Mouse (Mus musculus) embryonic facial prominence, embryonic 15.5 days (tissue): ENCODE measurements around the gene Rfx8. TPM values are rescaled to one million over a fixed set of nuclear protein-coding genes. Genes with fewer than 3 reads are reported as not detected.
"Not testable (repeated sequence)": the region's sequence is repeated elsewhere in the genome, so short reads cannot be mapped to it uniquely, and the experiment has no call there.

Source experiments
- ATAC-seq: fragments of 200-750 bp; cut with Nextera tagmentation; 2 replicates; pipeline ENCODE4 v1.8.0; 2017; ENCODE audit warnings: low read depth, moderate TSS enrichment; ENCODE audit not compliant: insufficient number of reproducible peaks, low FRiP score, low TSS enrichment
- H3K27ac ChIP-seq: fragments of 300-500 bp; sonication (generic); replicated peaks from 2 replicates; pipeline ENCODE4 v1.5.1; 2015; ENCODE audit warnings: mild to moderate bottlenecking, inconsistent platforms
- H3K27me3 ChIP-seq: fragments of 300-500 bp; sonication (generic); 2 replicates; pipeline ENCODE4 v1.6.1; 2015; ENCODE audit warnings: inconsistent platforms
- H3K36me3 ChIP-seq: fragments of 300-500 bp; sonication (generic); 2 replicates; pipeline ENCODE4 v1.6.1; 2015; ENCODE audit warnings: mild to moderate bottlenecking, inconsistent platforms
- H3K4me1 ChIP-seq: fragments of 300-500 bp; sonication (generic); 2 replicates; pipeline ENCODE4 v1.6.1; 2015; ENCODE audit warnings: inconsistent platforms
- H3K4me2 ChIP-seq: fragments of 300-500 bp; sonication (generic); replicated peaks from 2 replicates; pipeline ENCODE4 v1.6.1; 2015; ENCODE audit warnings: mild to moderate bottlenecking, inconsistent platforms
- H3K4me3 ChIP-seq: fragments of 300-500 bp; sonication (generic); replicated peaks from 2 replicates; pipeline ENCODE4 v1.5.1; 2015; ENCODE audit warnings: mild to moderate bottlenecking, inconsistent platforms
- H3K9ac ChIP-seq: fragments of 300-500 bp; sonication (generic); 2 replicates; pipeline ENCODE4 v1.6.1; 2015; ENCODE audit warnings: inconsistent platforms
- H3K9me3 ChIP-seq: fragments of 300-500 bp; sonication (generic); replicated peaks from 2 replicates; pipeline ENCODE4 v1.6.1; 2016; ENCODE audit warnings: inconsistent platforms
- WGBS: fragments of 180-500 bp; shearing (Covaris S2); methylation state at CpG from one replicate; pipeline ENCODE4 v1.1.7; 2015; 5-methylcytosine and 5-hydroxymethylcytosine counted together
- polyA plus RNA-seq: library from polyadenylated mRNA; unstranded; fragments of >200 nt; fragmentation: Nextera tagmentation; extraction: Ambion mirVana; gene quantifications from 2 replicates; pipeline ENCODE4 v1.2.1, GENCODE M21; 2015

The Rfx8 gene
- polyA plus RNA-seq, 1 experiment from 2014 or later: 3.7 TPM

DNA sequence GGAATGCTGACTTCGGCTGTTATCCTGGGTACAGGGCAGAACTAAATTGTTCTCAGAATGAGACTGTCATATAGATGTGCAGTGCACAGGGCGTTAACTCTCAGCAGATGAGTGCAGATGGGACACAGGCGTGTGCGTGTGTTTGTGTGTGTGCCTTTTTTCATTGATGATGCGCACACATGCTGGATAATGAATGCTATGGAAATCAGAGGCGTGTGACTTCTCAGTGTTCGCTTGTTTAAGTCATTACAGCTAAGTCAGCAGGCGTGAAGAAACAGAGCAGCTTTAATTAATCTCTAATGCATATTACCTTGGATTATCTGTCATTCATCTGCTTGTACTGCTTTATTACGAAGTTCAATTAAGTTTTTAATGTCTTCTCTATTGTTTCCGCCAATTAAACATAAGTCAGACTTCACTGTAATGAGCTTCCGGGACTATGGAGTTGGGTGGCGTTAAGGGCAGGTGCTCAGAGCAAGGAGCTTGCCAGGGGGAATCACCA, 54.0 kb downstream of the Rfx8 start:
- Histone ChIP-seq H3K27ac (no peak overlapping the region), H3K4me2 (no peak overlapping the region), H3K4me3 (no peak overlapping the region), H3K9ac (no peak overlapping the region), H3K36me3 (no peaks in the 10 kb centered on the region), H3K4me1 (no peaks in the 10 kb centered on the region), H3K9me3 (no peaks in the 10 kb centered on the region), H3K27me3 (no peaks in the 10 kb centered on the region)
- ATAC-seq: no peak
- 64% methylated on average over 12 of the region's 12 CpGs for WGBS

- Histone ChIP-seq H3K9me3 (no peaks in the 10 kb centered on the region), H3K9ac (no peak overlapping the region), H3K4me2 (no peak overlapping the region), H3K36me3 (no peaks in the 10 kb centered on the region), H3K27me3 (no peaks in the 10 kb centered on the region), H3K27ac (no peak overlapping the region), H3K4me1 (no peaks in the 10 kb centered on the region), H3K4me3 (no peak overlapping the region)
- 87% methylated on average over 7 of the region's 7 CpGs for WGBS
- ATAC-seq: no peak
Observed at GRCm38 (mm10) chr1:39664039-39664625, 56.7 kb downstream of the Rfx8 start.

- Histone ChIP-seq H3K36me3 (no peaks in the 10 kb centered on the region), H3K9ac (no peak overlapping the region), H3K4me1 (no peaks in the 10 kb centered on the region), H3K4me2 (no peak overlapping the region), H3K4me3 (no peak overlapping the region), H3K27ac (no peak overlapping the region), H3K9me3 (no peaks in the 10 kb centered on the region), H3K27me3 (no peaks in the 10 kb centered on the region)
- no peak for ATAC-seq
- WGBS: 73% methylated on average over 4 of the region's 4 CpGs
Observed at GRCm38 (mm10) chr1:39663050-39663449, 57.7 kb downstream of the Rfx8 start.

DNA sequence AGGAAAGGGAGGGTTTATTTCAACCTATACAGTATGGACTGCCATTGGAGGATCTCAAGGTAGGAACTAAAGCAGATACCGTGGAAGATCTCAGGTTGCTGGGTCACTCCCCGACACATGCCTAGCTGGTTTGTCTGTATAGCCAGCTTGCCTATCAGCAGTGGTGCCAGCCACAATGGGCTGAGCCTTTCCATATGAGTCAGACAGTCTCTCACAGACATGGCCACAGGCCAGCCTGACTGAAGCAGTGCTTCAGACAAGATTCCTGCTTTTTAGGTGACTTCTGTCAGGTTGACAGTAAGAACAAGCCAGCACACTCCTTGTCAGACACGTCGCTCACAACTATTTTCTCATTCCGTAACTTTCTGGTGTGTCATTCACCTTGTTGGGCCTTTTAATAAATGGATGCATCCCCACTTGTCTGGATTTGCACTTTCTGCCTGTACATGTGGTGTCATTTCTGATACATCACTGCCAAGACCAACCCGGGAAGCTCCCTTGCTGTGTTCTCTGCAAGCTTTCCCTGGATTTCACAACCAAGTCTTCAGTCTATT, 63.7 kb downstream of the Rfx8 start:
- peaks cover 6% of the 10 kb centered on the region; the same call in 1 of the 2 replicates for H3K27me3 ChIP-seq
- no peaks in the 10 kb centered on the region for H3K36me3 ChIP-seq
- H3K9ac ChIP-seq: no peak overlapping the region
- ATAC-seq: no peak
- no peaks in the 10 kb centered on the region for H3K9me3 ChIP-seq
- H3K4me2 ChIP-seq: no peak overlapping the region
- 63% methylated on average over 6 of the region's 6 CpGs for WGBS
- H3K4me1 ChIP-seq: no peaks in the 10 kb centered on the region
- H3K27ac ChIP-seq: 0 out of 2 replicates have a peak overlapping the region, but pooled peaks have one; percentile 31
- no peak overlapping the region for H3K4me3 ChIP-seq

- not testable (repeated sequence) for H3K9me3 ChIP-seq, H3K4me2 ChIP-seq, H3K9ac ChIP-seq, ATAC-seq, H3K4me3 ChIP-seq, H3K36me3 ChIP-seq, H3K27ac ChIP-seq
- Histone ChIP-seq H3K27me3 (peaks cover 17% of the 10 kb centered on the region), H3K4me1 (peaks cover 13% of the 10 kb centered on the region)
- 87% methylated on average over 18 of the region's 18 CpGs for WGBS
Observed at GRCm38 (mm10) chr1:39654901-39655300, 65.9 kb downstream of the Rfx8 start.

DNA sequence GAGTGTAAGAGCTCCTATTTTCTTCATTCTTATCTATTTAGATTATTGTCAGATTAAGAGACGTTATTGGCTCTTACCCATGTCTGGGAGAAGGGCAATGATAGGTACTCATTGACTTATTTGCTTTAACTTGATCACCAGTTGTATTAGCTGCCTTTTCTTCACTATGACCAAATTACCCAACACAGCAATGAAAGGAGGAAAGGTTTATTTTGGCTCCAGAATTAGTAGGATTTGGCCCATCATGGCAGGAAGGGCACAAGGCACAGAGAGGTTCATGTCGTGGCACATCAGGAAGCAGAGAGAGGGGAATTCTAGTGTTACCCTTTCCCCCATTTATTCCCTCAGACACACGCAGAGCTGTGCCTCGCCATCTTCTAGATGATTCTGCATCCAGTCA, 67.8 kb downstream of the Rfx8 start:
- Histone ChIP-seq H3K4me2 (no peak overlapping the region), H3K4me3 (no peak overlapping the region), H3K27me3 (peaks cover 22% of the 10 kb centered on the region), H3K9me3 (no peaks in the 10 kb centered on the region), H3K9ac (no peak overlapping the region), H3K36me3 (no peaks in the 10 kb centered on the region), H3K4me1 (peaks cover 13% of the 10 kb centered on the region), H3K27ac (no peak overlapping the region)
- 79% methylated on average over 4 of the region's 4 CpGs for WGBS
- ATAC-seq: no peak

DNA sequence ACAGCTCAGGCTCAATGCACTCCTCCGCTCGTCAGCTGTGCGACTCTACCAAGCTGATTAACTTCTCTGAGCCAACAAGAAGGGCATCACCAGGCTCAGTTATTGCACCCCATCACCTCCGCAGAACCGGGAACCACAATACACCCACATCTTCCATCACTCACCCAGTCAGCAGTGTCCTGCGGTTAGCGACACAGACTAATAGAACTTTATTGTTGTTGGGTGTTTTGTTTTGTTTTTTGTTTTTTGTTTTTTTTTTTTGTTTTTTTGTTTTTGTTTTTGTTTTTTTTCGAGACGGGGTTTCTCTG, 69.6 kb downstream of the Rfx8 start, which contains the start of gene Creg2:
Creg2 (minus strand) TSS at position 234 of the 308 bp plus-strand sequence.
- no peak within 1 kb of the TSS for H3K9ac ChIP-seq
- peaks cover 13% of the 10 kb centered on the region for H3K4me1 ChIP-seq
- no peak for ATAC-seq
- H3K4me3 ChIP-seq: peak within 1 kb of the TSS; percentile 49
- peaks cover 22% of the 10 kb centered on the region for H3K27me3 ChIP-seq
- no peaks in the 10 kb centered on the region for H3K9me3 ChIP-seq
- WGBS: 35% methylated on average over 9 of the region's 9 CpGs
- H3K4me2 ChIP-seq: peak within 1 kb of the TSS; percentile 98
- no peak within 1 kb of the TSS for H3K27ac ChIP-seq
- H3K36me3 ChIP-seq: no peaks in the 10 kb centered on the region

DNA sequence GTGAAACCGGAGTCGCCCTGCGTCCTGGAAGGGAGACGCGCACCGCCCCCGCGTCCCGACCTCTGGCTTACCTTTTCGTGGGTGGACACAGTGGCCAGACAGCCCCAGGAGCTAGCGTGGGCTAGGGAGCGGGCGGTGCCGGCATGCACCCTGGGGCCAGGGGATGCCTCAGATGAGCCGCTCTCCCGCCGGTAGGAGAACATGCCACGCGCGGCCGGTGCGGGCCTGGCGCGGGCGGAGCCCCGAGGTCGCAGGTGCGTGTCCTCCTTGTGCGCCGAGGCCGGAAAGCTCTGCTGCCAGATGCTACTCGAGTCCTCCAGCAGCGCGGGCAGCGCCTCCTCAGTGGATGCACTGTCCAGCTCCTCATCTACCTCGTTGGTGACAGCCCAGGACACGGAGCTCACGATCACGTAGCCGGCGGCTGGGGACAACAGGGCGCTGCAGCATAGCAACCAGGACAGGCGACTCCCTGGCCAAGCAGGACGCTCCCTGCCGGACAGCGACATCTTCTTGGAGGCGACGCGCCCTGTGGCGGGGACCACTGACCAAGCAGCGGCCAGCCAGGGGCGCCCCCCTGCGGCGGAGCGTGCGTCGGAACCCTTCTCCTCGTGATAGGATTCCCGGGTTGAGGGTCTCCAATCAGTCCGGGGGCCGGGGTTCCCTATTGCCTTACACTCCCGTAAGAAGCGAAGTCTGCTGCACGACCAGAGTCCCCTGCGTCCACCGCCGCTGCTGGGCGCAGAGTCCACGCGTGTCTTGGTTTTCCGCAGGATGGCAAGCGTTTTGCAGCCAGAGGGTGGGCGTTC, 70.2 kb downstream of the Rfx8 start:
- Histone ChIP-seq H3K9ac (no peak overlapping the region), H3K27ac (no peak overlapping the region), H3K4me2 (peak overlapping the region; percentile 98), H3K36me3 (no peaks in the 10 kb centered on the region), H3K4me3 (peak overlapping the region; percentile 49), H3K9me3 (no peaks in the 10 kb centered on the region), H3K27me3 (peaks cover 22% of the 10 kb centered on the region), H3K4me1 (peaks cover 13% of the 10 kb centered on the region)
- ATAC-seq: peak; percentile 70
- 1% methylated on average over 73 of the region's 73 CpGs for WGBS

DNA sequence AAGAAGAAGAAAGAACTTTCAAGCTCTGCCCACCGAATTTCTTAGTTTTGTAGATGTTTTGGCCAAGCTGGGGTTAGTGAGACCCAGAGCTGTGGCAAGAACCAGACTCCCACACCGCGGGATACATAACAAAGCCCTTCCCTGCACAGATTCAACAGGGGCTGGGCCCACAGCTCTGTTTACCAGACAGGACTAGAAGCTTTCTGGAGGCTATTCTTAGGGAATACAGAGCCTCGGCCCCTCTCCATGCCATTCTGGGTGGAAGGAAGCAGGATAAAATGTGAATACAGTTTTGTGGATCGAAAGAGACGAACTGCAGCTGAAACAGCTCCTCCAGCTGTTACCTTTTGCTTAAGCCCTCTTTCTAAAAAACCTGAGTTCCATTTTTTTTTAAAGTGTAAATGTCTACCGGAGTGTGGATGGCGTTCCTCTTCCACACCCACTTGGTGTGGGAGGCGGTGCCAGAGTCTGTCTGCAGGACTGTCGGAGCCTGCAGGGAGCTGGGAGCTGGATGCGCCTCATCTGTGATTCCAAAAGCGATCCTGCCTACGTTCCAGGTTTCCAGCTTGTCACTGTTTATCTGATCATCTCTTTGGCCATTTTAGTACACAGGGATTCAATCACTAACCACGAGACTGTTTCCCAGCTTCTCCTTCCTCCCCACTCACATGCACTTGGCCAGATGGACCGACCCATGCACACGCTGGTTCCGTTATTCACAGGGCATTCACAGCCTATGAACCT, 70.9 kb downstream of the Rfx8 start:
- H3K27ac ChIP-seq: no peak overlapping the region
- ATAC-seq: no peak
- H3K9ac ChIP-seq: no peak overlapping the region
- H3K9me3 ChIP-seq: no peaks in the 10 kb centered on the region
- H3K36me3 ChIP-seq: no peaks in the 10 kb centered on the region
- H3K4me1 ChIP-seq: peaks cover 13% of the 10 kb centered on the region
- peaks cover 22% of the 10 kb centered on the region for H3K27me3 ChIP-seq
- WGBS: 18% methylated on average over 17 of the region's 17 CpGs
- peak overlapping the region; percentile 49 for H3K4me3 ChIP-seq
- H3K4me2 ChIP-seq: peak overlapping the region; percentile 98

DNA sequence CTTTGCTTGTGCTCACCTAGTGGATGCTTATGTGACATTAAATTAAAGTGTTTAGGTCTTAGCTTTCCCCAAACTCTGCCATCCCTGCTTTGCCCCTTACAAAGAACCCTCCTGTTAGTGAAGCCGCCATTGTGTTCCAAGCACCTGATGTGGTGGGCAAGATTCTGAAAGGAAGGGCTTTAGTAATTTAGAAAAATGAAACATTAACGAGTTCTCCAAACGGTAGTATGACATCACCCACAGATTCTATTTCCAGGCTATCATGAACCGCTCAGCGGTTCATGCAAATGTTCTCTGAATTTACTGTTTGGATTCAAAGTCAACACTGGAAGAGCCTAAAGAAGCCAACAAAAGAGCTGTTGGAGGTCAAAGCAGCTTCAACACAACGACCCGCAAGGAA, 72.2 kb downstream of the Rfx8 start:
- no peaks in the 10 kb centered on the region for H3K9me3 ChIP-seq
- no peak overlapping the region for H3K27ac ChIP-seq
- no peak overlapping the region for H3K4me3 ChIP-seq
- H3K4me2 ChIP-seq: no peak overlapping the region
- H3K4me1 ChIP-seq: peaks cover 13% of the 10 kb centered on the region
- H3K9ac ChIP-seq: no peak overlapping the region
- 84% methylated on average over 7 of the region's 7 CpGs for WGBS
- no peaks in the 10 kb centered on the region for H3K36me3 ChIP-seq
- no peak for ATAC-seq
- H3K27me3 ChIP-seq: peaks cover 22% of the 10 kb centered on the region
